Mouse (Mus musculus): ENCODE measurements at regions not wholly inside any gene's neighbourhood (a gene's known extent, or its start where the extent isn't known, plus 50 kb on each side); places are given as distances from the start of the nearest gene placed in this dataset.

DNA sequence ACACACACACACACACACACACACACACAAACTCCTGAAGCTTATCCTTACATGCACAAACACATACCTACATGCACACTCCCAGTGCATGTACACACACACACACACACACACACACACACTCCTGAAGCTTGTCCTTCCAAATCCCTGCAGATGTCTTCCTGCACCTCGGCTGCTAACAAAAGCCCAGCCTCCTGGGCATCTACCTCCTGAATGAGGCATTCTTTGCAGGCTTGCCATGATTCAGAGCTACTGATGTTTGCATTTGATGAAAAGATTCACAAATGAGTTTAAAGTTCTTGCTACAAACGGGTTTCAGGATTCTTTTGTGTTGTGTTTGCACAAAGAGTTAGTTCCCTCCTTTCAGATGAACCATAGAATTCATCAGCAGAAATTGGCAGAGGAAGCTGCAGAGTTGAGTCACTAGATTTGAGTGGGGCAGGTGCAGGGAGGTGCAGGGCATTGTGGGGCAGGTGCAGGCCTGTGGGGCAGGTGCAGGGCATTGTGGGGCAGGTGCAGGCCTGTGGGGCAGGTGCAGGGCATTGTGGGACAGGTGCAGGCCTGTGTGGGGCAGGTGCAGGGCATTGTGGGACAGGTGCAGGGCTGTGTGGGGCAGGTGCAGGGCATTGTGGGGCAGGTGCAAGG, 84.8 kb upstream of the Ajap1 start:
- WGBS = 52% methylated on average over 2 of the region's 2 CpGs
- H3K27ac ChIP-seq = no peak overlapping the region
- no peaks in the 10 kb centered on the region for H3K36me3 ChIP-seq
- H3K27me3 ChIP-seq = no peaks in the 10 kb centered on the region
- H3K9ac ChIP-seq = no peak overlapping the region
- no peak overlapping the region for H3K4me3 ChIP-seq (replicated peaks)
- no peak for ATAC-seq (replicated peaks; ENCODE audit: low FRiP score)
- no peak overlapping the region for H3K4me2 ChIP-seq
- H3K9me3 ChIP-seq (replicated peaks) = no peaks in the 10 kb centered on the region
- H3K4me1 ChIP-seq = no peaks in the 10 kb centered on the region

DNA sequence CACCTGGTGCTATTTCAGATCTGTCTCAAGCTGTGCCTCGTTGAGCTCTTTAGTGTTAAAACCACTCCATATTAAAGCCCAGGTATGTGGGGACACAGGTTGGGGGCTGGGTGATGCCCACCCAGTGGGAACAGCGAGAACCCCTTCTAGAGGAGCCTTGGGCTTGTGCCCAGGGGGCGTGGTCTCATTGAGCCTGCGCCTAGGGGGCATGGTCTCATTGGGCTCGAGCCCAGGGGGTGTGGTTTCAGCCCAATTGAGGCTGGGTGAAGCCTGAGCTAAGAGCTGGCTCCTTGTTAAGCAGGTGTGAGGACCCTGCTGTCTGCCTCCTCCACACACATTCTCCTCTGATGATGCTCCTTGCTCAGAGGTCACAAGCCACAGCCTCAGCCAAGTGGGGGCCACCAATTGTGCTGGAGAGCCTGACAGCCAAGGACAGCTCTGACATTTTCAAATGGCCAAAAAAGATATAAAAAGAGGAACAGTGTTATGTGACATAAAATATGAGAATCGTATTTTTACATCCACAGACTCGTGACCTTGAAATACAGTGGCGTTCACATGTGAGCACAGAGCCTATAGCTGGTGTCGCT, 90.7 kb upstream of the Ajap1 start:
- whole genome bisulfite sequencing = 52% methylated on average over 9 of the region's 9 CpGs
- ATAC-seq (replicated peaks; ENCODE audit: low FRiP score) = no peak
- Histone ChIP-seq H3K4me1 (no peaks in the 10 kb centered on the region), H3K9me3 (replicated peaks) (no peaks in the 10 kb centered on the region), H3K36me3 (no peaks in the 10 kb centered on the region), H3K4me3 (replicated peaks) (no peak overlapping the region), H3K27ac (no peak overlapping the region), H3K27me3 (no peaks in the 10 kb centered on the region), H3K4me2 (no peak overlapping the region), H3K9ac (no peak overlapping the region)

- no peak overlapping the region for H3K27ac ChIP-seq
- no peak for ATAC-seq (replicated peaks; ENCODE audit: low FRiP score)
- no peaks in the 10 kb centered on the region for H3K4me1 ChIP-seq
- no peak overlapping the region for H3K9ac ChIP-seq
- no peaks in the 10 kb centered on the region for H3K27me3 ChIP-seq
- H3K4me2 ChIP-seq = no peak overlapping the region
- 59% methylated on average over 11 of the region's 11 CpGs for WGBS
- H3K36me3 ChIP-seq = no peaks in the 10 kb centered on the region
- no peak overlapping the region for H3K4me3 ChIP-seq (replicated peaks)
- H3K9me3 ChIP-seq (replicated peaks) = no peaks in the 10 kb centered on the region
These were observed 110.7 kb upstream of the Ajap1 start for GRCm38 (mm10) chr4:153593291-153593690.

DNA sequence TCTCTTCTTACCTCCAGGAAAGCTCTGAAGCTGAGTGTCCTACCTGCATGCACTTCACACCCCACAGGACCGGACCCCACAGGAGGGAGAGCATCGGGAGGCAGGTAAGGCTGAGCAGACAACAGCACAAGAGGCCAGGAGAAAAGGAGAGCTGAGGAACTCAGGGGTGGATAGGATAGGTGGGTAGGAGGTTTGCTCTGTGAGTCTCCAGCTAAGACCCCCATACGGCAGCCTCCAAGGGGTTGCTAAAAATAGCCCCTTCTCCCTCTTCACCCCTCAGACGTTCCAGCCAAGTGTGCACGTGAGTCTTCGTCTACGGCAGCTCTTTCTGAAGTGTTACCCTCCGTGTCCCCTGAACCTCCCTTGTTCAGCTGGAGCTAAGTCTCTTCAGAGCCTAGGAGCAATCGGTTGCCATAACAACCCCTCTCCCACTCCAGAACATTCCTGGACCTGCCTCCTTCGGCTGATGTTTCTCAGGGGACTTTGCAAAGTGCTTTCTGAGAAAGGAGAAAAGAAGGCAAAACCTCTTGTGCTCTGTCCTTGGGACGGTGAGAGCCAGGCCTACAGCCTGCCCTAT, 117.3 kb upstream of the Ajap1 start:
- Histone ChIP-seq H3K27me3 (no peaks in the 10 kb centered on the region), H3K27ac (no peak overlapping the region), H3K36me3 (no peaks in the 10 kb centered on the region), H3K4me3 (replicated peaks) (no peak overlapping the region), H3K4me1 (no peaks in the 10 kb centered on the region), H3K4me2 (no peak overlapping the region), H3K9me3 (replicated peaks) (no peaks in the 10 kb centered on the region), H3K9ac (no peak overlapping the region)
- 59% methylated on average over 11 of the region's 11 CpGs for WGBS
- ATAC-seq (replicated peaks; ENCODE audit: low FRiP score) = no peak

GRCm38 (mm10) chr4:153602496-153602895, 119.9 kb upstream of the Ajap1 start:
- Histone ChIP-seq H3K36me3 (no peaks in the 10 kb centered on the region), H3K9me3 (replicated peaks) (no peaks in the 10 kb centered on the region), H3K27me3 (no peaks in the 10 kb centered on the region), H3K9ac (no peak overlapping the region), H3K4me2 (no peak overlapping the region), H3K27ac (no peak overlapping the region), H3K4me1 (no peaks in the 10 kb centered on the region), H3K4me3 (replicated peaks) (no peak overlapping the region)
- WGBS = 85% methylated on average over 4 of the region's 4 CpGs
- no peak for ATAC-seq (replicated peaks; ENCODE audit: low FRiP score)

GRCm38 (mm10) chr4:153603056-153603840, 120.6 kb upstream of the Ajap1 start:
- H3K4me2 ChIP-seq = no peak overlapping the region
- no peak for ATAC-seq (replicated peaks; ENCODE audit: low FRiP score)
- H3K27ac ChIP-seq = no peak overlapping the region
- H3K36me3 ChIP-seq = no peaks in the 10 kb centered on the region
- no peaks in the 10 kb centered on the region for H3K4me1 ChIP-seq
- H3K9ac ChIP-seq = no peak overlapping the region
- no peaks in the 10 kb centered on the region for H3K27me3 ChIP-seq
- no peak overlapping the region for H3K4me3 ChIP-seq (replicated peaks)
- 80% methylated on average over 11 of the region's 11 CpGs for WGBS
- no peaks in the 10 kb centered on the region for H3K9me3 ChIP-seq (replicated peaks)

GRCm38 (mm10) chr4:153603936-153604335, 121.3 kb upstream of the Ajap1 start:
- 72% methylated on average over 7 of the region's 7 CpGs for WGBS
- ATAC-seq (replicated peaks; ENCODE audit: low FRiP score) = no peak

GRCm38 (mm10) chr4:153604695-153605485, 122.3 kb upstream of the Ajap1 start:
- Histone ChIP-seq H3K4me1 (no peaks in the 10 kb centered on the region), H3K27me3 (no peaks in the 10 kb centered on the region), H3K9ac (no peak overlapping the region), H3K36me3 (no peaks in the 10 kb centered on the region), H3K4me3 (replicated peaks) (no peak overlapping the region), H3K9me3 (replicated peaks) (no peaks in the 10 kb centered on the region), H3K4me2 (no peak overlapping the region), H3K27ac (no peak overlapping the region)
- ATAC-seq (replicated peaks; ENCODE audit: low FRiP score) = no peak
- WGBS = 89% methylated on average over 16 of the region's 16 CpGs

More at GRCm38 (mm10) chr4:153603936-153604335, 121.3 kb upstream of the Ajap1 start:
- H3K9me3 ChIP-seq (replicated peaks) = no peaks in the 10 kb centered on the region
- no peak overlapping the region for H3K4me2 ChIP-seq
- H3K4me1 ChIP-seq = no peaks in the 10 kb centered on the region
- H3K27me3 ChIP-seq = no peaks in the 10 kb centered on the region
- no peak overlapping the region for H3K9ac ChIP-seq
- H3K4me3 ChIP-seq (replicated peaks) = no peak overlapping the region
- H3K27ac ChIP-seq = no peak overlapping the region
- H3K36me3 ChIP-seq = no peaks in the 10 kb centered on the region

DNA sequence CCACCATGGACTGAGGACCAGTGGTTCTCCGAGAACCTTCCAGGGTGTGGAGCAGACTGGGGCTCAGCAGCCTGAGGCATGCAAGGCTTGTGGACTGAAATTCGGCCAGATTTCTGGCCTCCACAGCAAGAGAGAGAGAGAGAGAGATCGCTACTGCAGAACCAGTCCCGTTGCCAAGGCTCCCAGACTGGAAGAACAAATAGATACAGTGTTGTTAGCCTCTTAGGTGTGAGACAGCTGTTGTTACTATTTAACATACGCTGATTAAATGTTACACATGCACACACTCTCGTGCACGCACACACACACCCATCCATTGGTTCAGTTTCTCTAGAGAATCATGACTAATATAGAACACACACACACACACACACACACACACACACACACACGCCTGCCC, 133.4 kb upstream of the Ajap1 start:
- 84% methylated on average over 8 of the region's 8 CpGs for WGBS
- H3K9me3 ChIP-seq (replicated peaks) = peaks cover 3% of the 10 kb centered on the region; the same call in 1 of the 2 replicates
- H3K36me3 ChIP-seq = no peaks in the 10 kb centered on the region
- H3K4me2 ChIP-seq = no peak overlapping the region
- no peak overlapping the region for H3K27ac ChIP-seq
- H3K9ac ChIP-seq = no peak overlapping the region
- H3K4me3 ChIP-seq (replicated peaks) = no peak overlapping the region
- H3K27me3 ChIP-seq = no peaks in the 10 kb centered on the region
- no peaks in the 10 kb centered on the region for H3K4me1 ChIP-seq
- ATAC-seq (replicated peaks; ENCODE audit: low FRiP score) = no peak

- ATAC-seq (replicated peaks; ENCODE audit: low FRiP score) = no peak
- 88% methylated on average over 6 of the region's 6 CpGs for WGBS
These were observed 134.3 kb upstream of the Ajap1 start for GRCm38 (mm10) chr4:153616938-153617337.

DNA sequence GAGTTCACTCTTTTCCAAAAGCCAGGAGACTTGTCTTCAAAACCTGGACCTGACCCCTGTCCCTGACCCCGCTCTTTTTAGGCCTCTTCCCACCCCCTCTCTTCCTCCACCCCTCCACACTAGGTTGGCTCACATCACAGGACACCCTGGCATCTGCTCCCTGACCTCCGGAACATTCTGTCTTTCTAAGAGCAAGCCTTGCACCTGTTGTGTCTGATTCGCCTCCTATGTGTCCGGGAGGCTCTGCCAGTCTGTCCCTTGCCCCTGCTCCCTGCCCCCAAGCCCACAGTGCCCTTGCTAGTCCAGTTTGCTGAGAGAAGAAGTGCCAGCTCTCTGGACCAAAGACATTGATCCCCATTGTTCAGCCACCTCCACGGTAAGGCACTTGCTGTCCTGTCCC, 138.3 kb upstream of the Ajap1 start:
- no peaks in the 10 kb centered on the region for H3K9me3 ChIP-seq (replicated peaks)
- 74% methylated on average over 5 of the region's 5 CpGs for WGBS
- H3K4me2 ChIP-seq = no peak overlapping the region
- no peak overlapping the region for H3K4me3 ChIP-seq (replicated peaks)
- no peak overlapping the region for H3K27ac ChIP-seq
- H3K4me1 ChIP-seq = no peaks in the 10 kb centered on the region
- no peak for ATAC-seq (replicated peaks; ENCODE audit: low FRiP score)
- H3K27me3 ChIP-seq = no peaks in the 10 kb centered on the region
- H3K9ac ChIP-seq = no peak overlapping the region
- H3K36me3 ChIP-seq = no peaks in the 10 kb centered on the region

More at GRCm38 (mm10) chr4:153616938-153617337, 134.3 kb upstream of the Ajap1 start:
- H3K27ac ChIP-seq = no peak overlapping the region
- H3K9ac ChIP-seq = no peak overlapping the region
- H3K27me3 ChIP-seq = no peaks in the 10 kb centered on the region
- H3K9me3 ChIP-seq (replicated peaks) = no peaks in the 10 kb centered on the region
- H3K4me2 ChIP-seq = no peak overlapping the region
- H3K4me1 ChIP-seq = no peaks in the 10 kb centered on the region
- no peak overlapping the region for H3K4me3 ChIP-seq (replicated peaks)
- no peaks in the 10 kb centered on the region for H3K36me3 ChIP-seq

All from kidney, embryonic 15.5 days (tissue).